Mouse (Mus musculus) brain, adult 2 months (tissue): ENCODE results near the gene Mfap1b.

Source experiments
- DNase-seq: peaks from one replicate; pipeline ENCODE4 v3.0.0; 2011; ENCODE audit warnings: low read depth, low spot score

The Mfap1b gene

DNA sequence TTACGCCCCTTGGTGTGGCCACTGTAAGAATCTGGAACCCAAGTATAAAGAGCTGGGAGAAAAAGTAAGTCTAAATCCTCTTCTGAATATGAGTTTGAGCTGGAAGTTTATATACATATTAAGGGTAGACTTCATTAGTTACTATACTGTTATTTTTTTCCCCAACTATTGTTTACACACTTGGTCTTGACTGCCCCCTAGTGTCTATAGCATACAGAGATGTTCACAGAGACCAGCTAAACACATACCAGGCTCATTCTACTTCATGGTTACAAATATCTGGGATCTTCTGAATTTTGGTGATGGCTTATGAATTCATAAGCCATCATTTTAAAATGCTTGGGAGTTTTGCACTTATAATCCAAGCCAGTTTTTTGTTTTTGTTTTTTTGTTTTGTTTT is 39.0 kb downstream of the Mfap1b start:
- peak; percentile 28 for DNase-seq

DNA sequence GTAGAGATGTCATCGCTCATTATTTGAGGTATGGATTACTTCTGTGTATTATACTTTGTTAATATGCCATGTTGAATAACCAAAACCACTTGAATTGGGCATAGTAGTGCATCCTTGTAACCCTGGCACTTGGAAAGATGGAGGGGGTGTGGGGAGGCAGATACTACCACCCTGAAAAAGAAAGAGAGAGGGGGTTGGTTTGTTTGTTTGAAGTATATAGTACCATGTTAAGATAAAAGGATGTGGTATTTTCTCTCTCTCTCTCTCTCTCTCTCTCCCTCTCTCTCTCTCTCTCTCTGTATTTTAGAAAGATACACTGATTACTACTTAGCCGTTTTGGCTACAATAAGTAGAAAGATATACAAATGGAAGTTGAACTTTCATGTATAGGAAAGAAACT is 48.0 kb downstream of the Mfap1b start:
- no peak for DNase-seq

- DNase-seq: no peak
Measured at GRCm38 (mm10) chr2:121423166-121423565, 50.7 kb downstream of the Mfap1b start.

DNA sequence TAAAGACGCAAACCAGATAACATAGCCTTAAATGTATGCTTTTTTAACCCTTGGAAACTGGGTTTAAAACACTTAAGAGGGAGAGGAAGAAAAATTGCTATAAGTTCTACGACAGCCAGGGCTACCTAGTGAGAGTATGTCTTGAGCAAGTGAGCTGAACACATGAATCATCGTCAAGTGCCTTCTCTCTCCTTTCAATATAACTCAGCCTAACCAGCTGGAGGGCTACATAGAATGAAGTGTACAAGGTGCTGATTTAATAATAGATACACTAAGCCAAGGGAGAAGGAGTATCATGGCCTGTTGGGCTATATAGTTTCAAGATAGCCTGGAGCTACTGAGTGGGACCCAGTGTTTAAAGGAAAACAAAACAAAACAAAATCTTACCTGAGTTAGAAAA is 55.4 kb downstream of the Mfap1b start:
- no peak for DNase-seq

- DNase-seq: no peak
Measured at GRCm38 (mm10) chr2:121416356-121416755, 57.5 kb downstream of the Mfap1b start.

GRCm38 (mm10) chr2:121415591-121415990 is 58.3 kb downstream of the Mfap1b start:
- peak; percentile 56 for DNase-seq

DNA sequence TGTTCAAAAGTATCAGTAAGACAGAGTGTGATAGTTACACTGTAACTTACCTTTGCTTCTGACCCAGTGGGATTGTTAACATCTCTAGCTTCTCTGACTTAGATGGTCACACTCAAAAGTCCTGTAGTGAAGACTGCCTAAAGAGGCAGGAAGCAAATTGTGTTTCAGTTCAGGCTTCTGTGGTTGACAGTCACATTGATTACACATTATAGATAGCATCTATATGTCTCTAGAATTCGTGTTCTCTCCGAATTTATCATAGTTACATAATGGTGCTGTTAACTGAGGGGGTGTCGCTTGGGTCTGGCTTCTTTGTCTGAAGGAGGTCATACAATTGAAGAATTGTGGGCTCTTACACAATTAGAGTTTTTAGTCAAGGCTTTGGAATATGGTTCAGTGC is 58.8 kb downstream of the Mfap1b start:
- no peak for DNase-seq

DNA sequence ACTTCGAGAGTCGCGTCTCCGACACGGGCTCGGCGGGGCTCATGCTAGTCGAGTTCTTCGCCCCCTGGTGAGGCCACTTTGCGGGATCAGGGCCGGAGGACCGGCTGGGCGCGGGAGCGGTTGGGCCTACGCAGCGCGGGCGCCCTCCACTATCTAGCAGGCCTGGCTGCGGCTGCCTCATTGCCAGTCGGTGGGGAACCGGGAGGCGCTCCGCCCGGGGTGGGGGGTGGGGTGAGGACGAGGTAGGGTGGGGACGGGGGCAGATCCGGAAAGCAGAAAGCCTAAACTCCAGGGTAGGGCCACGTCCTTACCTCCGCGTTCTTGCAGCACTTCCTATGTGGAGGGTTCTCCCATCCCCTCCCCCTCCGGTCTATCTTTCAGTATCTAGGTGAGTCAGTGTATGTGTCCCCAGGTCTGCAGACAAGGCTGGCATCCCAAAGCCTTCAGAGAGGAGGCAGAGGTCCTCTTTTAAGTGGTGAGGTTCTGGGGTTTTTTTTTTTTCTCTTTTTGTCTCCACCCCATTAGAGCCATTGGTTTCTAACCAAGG is 59.7 kb downstream of the Mfap1b start:
- peak; percentile 71 for DNase-seq

DNA sequence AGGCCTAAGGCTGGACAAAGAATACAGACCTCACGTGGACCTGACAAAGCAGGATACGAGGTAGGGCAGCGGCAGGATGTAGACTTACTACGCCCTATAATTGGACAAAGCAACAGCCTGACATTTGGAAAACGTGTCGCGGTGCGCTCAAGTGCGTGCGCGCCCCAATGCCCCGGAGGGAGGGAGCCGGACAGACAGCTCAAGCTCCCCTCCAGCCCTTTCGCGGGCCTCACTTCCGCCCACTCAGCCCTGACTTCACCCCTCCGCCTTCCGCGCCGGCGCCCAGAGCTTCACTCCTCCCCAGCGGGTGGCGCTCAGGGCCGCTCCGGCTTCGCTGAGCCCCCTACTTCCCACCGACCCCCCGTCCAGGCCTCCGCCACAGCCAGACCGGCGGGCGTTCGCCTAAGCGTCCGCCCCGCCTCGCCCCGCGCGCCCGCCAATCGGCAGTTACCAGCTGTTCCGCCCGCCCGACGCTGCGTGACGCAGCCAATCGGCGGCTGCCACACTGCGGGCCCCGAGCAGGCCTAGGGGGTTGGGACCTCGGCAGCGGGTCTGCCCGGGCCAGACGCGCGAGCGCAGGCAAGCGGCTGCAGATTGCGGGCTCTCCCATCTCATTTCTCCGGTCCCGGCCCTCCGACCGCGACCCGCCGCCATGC is 60.4 kb downstream of the Mfap1b start, which contains the start of the genes Pdia3 and Catsper2:
Gene Pdia3, plus strand, starts transcription at position 389 of the 656 bp plus-strand sequence.
Gene Catsper2, minus strand, starts transcription at position 406 of the 656 bp plus-strand sequence.
- peak; percentile 98 for DNase-seq

DNA sequence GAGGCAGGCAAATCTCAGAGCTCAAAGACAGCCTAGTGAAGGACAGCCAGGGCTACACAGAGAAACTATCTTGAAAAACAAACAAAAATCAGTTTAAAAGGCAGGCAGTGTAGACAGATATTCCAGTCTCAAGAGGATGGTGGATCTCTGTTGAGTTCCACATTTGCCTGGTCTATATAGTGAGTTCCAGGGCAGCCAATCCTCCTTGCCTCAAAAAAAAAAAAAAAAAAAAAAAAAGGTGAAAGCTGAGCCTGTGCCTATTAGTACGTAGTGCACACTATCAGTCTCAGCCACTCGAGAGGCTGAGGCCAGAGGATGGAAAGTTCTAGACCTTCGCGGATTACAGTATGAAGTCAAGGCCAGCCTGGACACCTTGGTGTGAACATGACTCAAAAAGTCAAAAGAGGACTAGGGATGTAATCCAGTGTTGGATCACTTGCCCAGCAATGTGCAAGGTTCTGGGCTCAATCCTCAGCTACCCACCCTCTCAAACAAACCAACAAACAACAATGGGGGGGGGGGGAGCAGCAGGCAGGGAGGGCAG is 61.0 kb downstream of the Mfap1b start:
- DNase-seq: no peak
